Mouse (Mus musculus): ENCODE results near the gene Marc2. TPM values are rescaled to one million over a fixed set of nuclear protein-coding genes. Genes with fewer than 3 reads are reported as not detected.

The Marc2 gene
- total RNA-seq (2021), result 100 to 1,000 TPM; 315 to 378 TPM
- long read RNA-seq, experiment 1, transcript Marc2-201 (8 exons, 1,917 nt), result major isoform, 362 of 383 reads
- long read RNA-seq, experiment 1, partial matches to known transcripts, result 3 of 383 reads
- long read RNA-seq, experiment 1, other reads (novel, unspliced or antisense), result 13 of 383 reads
- long read RNA-seq, experiment 2, transcript Marc2-201 (8 exons, 1,917 nt), result major isoform, 160 of 168 reads
- long read RNA-seq, experiment 2, partial matches to known transcripts, result 3 of 168 reads
- long read RNA-seq, experiment 2, other reads (novel, unspliced or antisense), result 5 of 168 reads

- DNase-seq, result no peak
Measured at GRCm38 (mm10) chr1:184846092-184846750, at the start of gene Marc2. Gene Marc2 (minus strand): TSS chr1:184846451.

- DNase-seq, result no peak
Measured at GRCm38 (mm10) chr1:184891998-184892397, 45.7 kb upstream of the Marc2 start.

GRCm38 (mm10) chr1:184889454-184889853 lies 43.2 kb upstream of the Marc2 start:
- no peak for DNase-seq

GRCm38 (mm10) chr1:184886160-184886559 lies 39.9 kb upstream of the Marc2 start:
- no peak for DNase-seq

GRCm38 (mm10) chr1:184882281-184883268 lies 36.3 kb upstream of the Marc2 start, which contains the start of gene C130074G19Rik:
Gene C130074G19Rik (minus strand): TSS chr1:184883218.
- DNase-seq, result peak; percentile 83

- DNase-seq, result no peak
Measured at GRCm38 (mm10) chr1:184881861-184882260, 35.6 kb upstream of the Marc2 start.

- DNase-seq, result no peak
Measured at GRCm38 (mm10) chr1:184881211-184881610, 35.0 kb upstream of the Marc2 start.

- DNase-seq, result no peak
Measured at GRCm38 (mm10) chr1:184878860-184879259, 32.6 kb upstream of the Marc2 start.

- no peak for DNase-seq
Measured at GRCm38 (mm10) chr1:184877306-184877705, 31.1 kb upstream of the Marc2 start.

GRCm38 (mm10) chr1:184873910-184874309 lies 27.7 kb upstream of the Marc2 start:
- peak; percentile 22 for DNase-seq

- no peak for DNase-seq
Measured at GRCm38 (mm10) chr1:184872069-184872819, 26.0 kb upstream of the Marc2 start.

GRCm38 (mm10) chr1:184871506-184871905 lies 25.3 kb upstream of the Marc2 start:
- peak; percentile 30 for DNase-seq

- DNase-seq, result no peak
Measured at GRCm38 (mm10) chr1:184870646-184871385, 24.6 kb upstream of the Marc2 start.

- DNase-seq, result peak; percentile 84
Measured at GRCm38 (mm10) chr1:184869939-184870565, 23.8 kb upstream of the Marc2 start.

GRCm38 (mm10) chr1:184867640-184868120 lies 21.4 kb upstream of the Marc2 start:
- DNase-seq, result no peak

- DNase-seq, result peak; percentile 42
Measured at GRCm38 (mm10) chr1:184864381-184864801, 18.1 kb upstream of the Marc2 start.

GRCm38 (mm10) chr1:184862636-184863035 lies 16.4 kb upstream of the Marc2 start:
- no peak for DNase-seq

- DNase-seq, result no peak
Measured at GRCm38 (mm10) chr1:184861551-184861950, 15.3 kb upstream of the Marc2 start.

- DNase-seq, result peak; percentile 24
Measured at GRCm38 (mm10) chr1:184860276-184860675, 14.0 kb upstream of the Marc2 start.

GRCm38 (mm10) chr1:184858253-184858652 lies 12.0 kb upstream of the Marc2 start:
- DNase-seq, result no peak

All from adrenal gland, postnatal 10 days (tissue).